22 mouse cellular contexts compared by ENCODE assay signal in the genomic region with DNA sequence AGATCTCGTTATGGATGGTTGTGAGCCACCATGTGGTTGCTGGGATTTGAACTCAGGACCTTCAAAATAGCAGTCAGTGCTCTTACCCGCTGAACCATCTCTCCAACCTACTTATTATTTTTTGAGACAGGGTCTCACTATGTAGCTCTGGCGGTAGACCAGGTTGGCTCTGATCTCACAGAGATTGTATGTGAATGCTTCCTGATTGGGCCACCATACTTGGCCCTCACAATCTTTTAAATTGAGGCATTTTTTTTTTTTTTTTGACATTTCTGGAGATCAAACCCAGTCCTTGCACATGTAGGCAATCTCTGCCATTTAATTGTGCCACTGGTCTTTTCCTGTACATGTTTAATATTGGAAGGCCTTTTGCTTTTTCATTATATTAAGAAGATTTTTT. TPM values are rescaled to one million over a fixed set of nuclear protein-coding genes. Genes with fewer than 3 reads are reported as not detected.
DNase-seq lines count a peak whose midpoint lies in the region; ATAC-seq and TF ChIP-seq lines count a peak whose summit lies in the region.
"Had no signal": no experiment of that assay in that cellular context is flagged by ENCODE, and none has a peak within 500 bp of the region (broad histone marks: within the 10 kb centered on the region; RNA-seq: fewer than 3 reads in every experiment).

No protein-coding gene starts in this region.

- H3K27ac ChIP-seq in kidney, postnatal 0 days, result no peak overlapping the region
- H3K27ac ChIP-seq in kidney, embryonic 16.5 days (ENCODE audit: low read length), result no peak overlapping the region
- H3K27ac ChIP-seq: hindbrain, embryonic 13.5 days; limb, embryonic 10.5 days; limb, embryonic 15.5 days; liver, embryonic 13.5 days; stomach, postnatal 0 days had no signal

- no peaks in the 10 kb centered on the region for H3K9me3 ChIP-seq in kidney, postnatal 0 days (replicated peaks; ENCODE audit: low read length)
- H3K9me3 ChIP-seq in kidney, embryonic 16.5 days (ENCODE audit: low read length), result no peaks in the 10 kb centered on the region
- H3K9me3 ChIP-seq: G1E; heart, embryonic 12.5 days; hindbrain, embryonic 13.5 days; limb, embryonic 10.5 days; limb, embryonic 15.5 days; liver, embryonic 13.5 days had no signal

- ATAC-seq in cerebellum, adult (ENCODE audit: insufficient number of reproducible peaks, low FRiP score, low TSS enrichment), result no peak
- no peak for ATAC-seq in kidney, postnatal 0 days (replicated peaks; ENCODE audit: low FRiP score, low read depth)
- no peak for ATAC-seq in kidney, embryonic 16.5 days (ENCODE audit: low FRiP score, low TSS enrichment)
- ATAC-seq: intestine, embryonic 16.5 days had no signal

- H3K4me2 ChIP-seq in kidney, postnatal 0 days (ENCODE audit: low read length), result no peak overlapping the region
- no peak overlapping the region for H3K4me2 ChIP-seq in kidney, embryonic 16.5 days (replicated peaks; ENCODE audit: low read depth, low read length)
- H3K4me2 ChIP-seq: heart, embryonic 12.5 days; hindbrain, embryonic 13.5 days; limb, embryonic 15.5 days; liver, embryonic 13.5 days had no signal

- WGBS in kidney, postnatal 0 days, result 92% methylated on average over 3 of the region's 3 CpGs
- 92% methylated on average over 3 of the region's 3 CpGs for WGBS in kidney, embryonic 16.5 days

- no peak overlapping the region for H3K4me3 ChIP-seq in kidney, postnatal 0 days (replicated peaks; ENCODE audit: low read depth, low read length)
- no peak overlapping the region for H3K4me3 ChIP-seq in kidney, embryonic 16.5 days (ENCODE audit: low read length)
- H3K4me3 ChIP-seq: heart, embryonic 12.5 days; hindbrain, embryonic 13.5 days; limb, embryonic 10.5 days; limb, embryonic 15.5 days; liver, embryonic 13.5 days had no signal

- no peak overlapping the region for H3K9ac ChIP-seq in kidney, postnatal 0 days (ENCODE audit: low read depth, low read length)
- no peak overlapping the region for H3K9ac ChIP-seq in kidney, embryonic 16.5 days (replicated peaks; ENCODE audit: low read length)
- H3K9ac ChIP-seq: heart, embryonic 12.5 days; hindbrain, embryonic 13.5 days; limb, embryonic 15.5 days; liver, embryonic 13.5 days had no signal

- 0 out of 2 replicates have a peak, but pooled peaks have one; percentile 12 for TF ChIP-seq CTCF in kidney, postnatal 0 days (IDR thresholded peaks at IDR 0.05; ENCODE audit: low read depth)

- peak; percentile 64 for DNase-seq in cerebellum, adult 11-12 months
- no peak for DNase-seq in kidney, postnatal 0 days (ENCODE audit: low spot score)
- DNase-seq in kidney, adult 11 months, result no peak
- DNase-seq in cerebellum, adult 18-20 months, result peak; percentile 39 to 53
- peak; percentile 72 to 75 for DNase-seq in cerebellum, postnatal 10 days
- DNase-seq in adrenal gland, adult 2 months, result no peak
- DNase-seq: adrenal gland, postnatal 14 days; kidney, adult 9 months; liver, embryonic 13.5 days; midbrain, embryonic 14.5 days; right cerebral cortex, adult 18-20 months; thymus, adult 2 months; thymus, postnatal 36 days had no signal

- no peaks in the 10 kb centered on the region for H3K4me1 ChIP-seq in kidney, postnatal 0 days (replicated peaks; ENCODE audit: insufficient read depth, low read length)
- H3K4me1 ChIP-seq in kidney, embryonic 16.5 days (ENCODE audit: insufficient read depth, low read length), result no peaks in the 10 kb centered on the region
- H3K4me1 ChIP-seq: heart, embryonic 12.5 days; limb, embryonic 10.5 days; limb, embryonic 15.5 days had no signal

- 0 out of 2 replicates have a peak, but pooled peaks cover 20% of the 10 kb centered on the region for H3K36me3 ChIP-seq in kidney, postnatal 0 days (ENCODE audit: insufficient read depth, low read length)
- peaks cover 11% of the 10 kb centered on the region for H3K36me3 ChIP-seq in kidney, embryonic 16.5 days (ENCODE audit: insufficient read depth, low read length)

- no peaks in the 10 kb centered on the region for H3K27me3 ChIP-seq in kidney, postnatal 0 days (ENCODE audit: insufficient read depth, low read length)
- H3K27me3 ChIP-seq in kidney, embryonic 16.5 days (ENCODE audit: insufficient read depth, low read length), result no peaks in the 10 kb centered on the region
- H3K27me3 ChIP-seq: heart, embryonic 12.5 days; hindbrain, embryonic 13.5 days; limb, embryonic 15.5 days; liver, embryonic 13.5 days had no signal

RNA-seq across cellular contexts. Expression of a gene that starts 17.7 kb away (rescaled TPM):
- 17.3 and 18.7 TPM in 2 replicates for polyA plus RNA-seq in kidney, postnatal 0 days (2015; fragmentation: Nextera tagmentation; extraction: Ambion mirVana)
- 10 to 100 TPM; 12.0 to 14.1 TPM for total RNA-seq in adrenal gland, adult 2 months (2021)
- polyA plus RNA-seq in adrenal gland, adult 2 months (2012; rRNA removed), result 5.5 and 5.9 TPM in 2 replicates
- polyA plus RNA-seq in kidney, embryonic 16.5 days (2015; fragmentation: Nextera tagmentation; extraction: Ambion mirVana), result 14.5 and 17.8 TPM in 2 replicates

RNA-seq across cellular contexts. Expression of a gene that starts 24.2 kb away (rescaled TPM):
- polyA plus RNA-seq in kidney, postnatal 0 days (2015; fragmentation: Nextera tagmentation; extraction: Ambion mirVana), result 29.7 and 31.5 TPM in 2 replicates
- 10 to 100 TPM; 45.8 to 47.6 TPM for total RNA-seq in adrenal gland, adult 2 months (2021)
- polyA plus RNA-seq in adrenal gland, adult 2 months (2012; rRNA removed), result 63.8 and 66.9 TPM in 2 replicates
- 34.7 and 35.0 TPM in 2 replicates for polyA plus RNA-seq in kidney, embryonic 16.5 days (2015; fragmentation: Nextera tagmentation; extraction: Ambion mirVana)

Comparison
In these comparisons a context has a peak if more than half of its experiments do, and no peak if none do; other contexts are left out.
1. DNase-seq: peak in cerebellum, adult 11-12 months (single experiment), cerebellum, adult 18-20 months (2 of 2) and cerebellum, postnatal 10 days (2 of 2); none in kidney, postnatal 0 days (single experiment), kidney, adult 11 months (single experiment) and adrenal gland, adult 2 months (single experiment).